Mouse (Mus musculus): ENCODE data around the gene Zfp385c.
"Not testable (repeated sequence)": the region's sequence is repeated elsewhere in the genome, so short reads cannot be mapped to it uniquely, and the experiment has no call there.

Gene Zfp385c

GRCm38 (mm10) chr11:100626701-100627195, 65.5 kb downstream of the Zfp385c start:
- peak; percentile 60 to 80 for DNase-seq (ENCODE audit: low spot score in 2 of 2)

GRCm38 (mm10) chr11:100625754-100626700, 66.2 kb downstream of the Zfp385c start:
- DNase-seq (ENCODE audit: low spot score in 2 of 2) = no peak

GRCm38 (mm10) chr11:100623867-100624266, 68.4 kb downstream of the Zfp385c start:
- DNase-seq (ENCODE audit: low spot score in 2 of 2) = peak in 1 of 2 experiments; percentile 51

GRCm38 (mm10) chr11:100622714-100623113, 69.5 kb downstream of the Zfp385c start:
- DNase-seq (ENCODE audit: low spot score in 2 of 2) = peak; percentile 97

- DNase-seq (ENCODE audit: low spot score in 2 of 2) = no peak
Measured at GRCm38 (mm10) chr11:100619982-100620381, 72.3 kb downstream of the Zfp385c start, which contains the start of gene Dnajc7. TSS of gene Dnajc7 (minus strand) at chr11:100620168.

- peak; percentile 98 to 99 for DNase-seq (ENCODE audit: low spot score in 2 of 2)
Measured at GRCm38 (mm10) chr11:100619485-100619975, 72.7 kb downstream of the Zfp385c start.

GRCm38 (mm10) chr11:100618761-100619484, 73.3 kb downstream of the Zfp385c start, which contains the start of gene Nkiras2:
TSS of gene Nkiras2 (plus strand) at chr11:100619244.
- DNase-seq (ENCODE audit: low spot score in 2 of 2) = peak; percentile 81 to 85

- no peak for DNase-seq (ENCODE audit: low spot score in 2 of 2)
Measured at GRCm38 (mm10) chr11:100617480-100617879, 74.8 kb downstream of the Zfp385c start.

- DNase-seq (ENCODE audit: low spot score in 2 of 2) = not testable (repeated sequence)
Measured at GRCm38 (mm10) chr11:100616836-100617235, 75.4 kb downstream of the Zfp385c start.

- no peak for DNase-seq (ENCODE audit: low spot score in 2 of 2)
Measured at GRCm38 (mm10) chr11:100616332-100616731, 75.9 kb downstream of the Zfp385c start.

GRCm38 (mm10) chr11:100613241-100613640, 79.0 kb downstream of the Zfp385c start:
- DNase-seq (ENCODE audit: low spot score in 2 of 2) = no peak

- DNase-seq (ENCODE audit: low spot score in 2 of 2) = no peak
Measured at GRCm38 (mm10) chr11:100611627-100612026, 80.6 kb downstream of the Zfp385c start.

- no peak for DNase-seq (ENCODE audit: low spot score in 2 of 2)
Measured at GRCm38 (mm10) chr11:100609997-100610680, 82.1 kb downstream of the Zfp385c start.

- no peak for DNase-seq (ENCODE audit: low spot score in 2 of 2)
Measured at GRCm38 (mm10) chr11:100609355-100609996, 82.8 kb downstream of the Zfp385c start.

GRCm38 (mm10) chr11:100608796-100609195, 83.5 kb downstream of the Zfp385c start:
- no peak for DNase-seq (ENCODE audit: low spot score in 2 of 2)

- DNase-seq (ENCODE audit: low spot score in 2 of 2) = no peak
Measured at GRCm38 (mm10) chr11:100607121-100607520, 85.1 kb downstream of the Zfp385c start.

GRCm38 (mm10) chr11:100605451-100605850, 86.8 kb downstream of the Zfp385c start:
- DNase-seq (ENCODE audit: low spot score in 2 of 2) = no peak

- no peak for DNase-seq (ENCODE audit: low spot score in 2 of 2)
Measured at GRCm38 (mm10) chr11:100604321-100605005, 87.8 kb downstream of the Zfp385c start.

- DNase-seq (ENCODE audit: low spot score in 2 of 2) = no peak
Measured at GRCm38 (mm10) chr11:100603813-100604212, 88.4 kb downstream of the Zfp385c start.

GRCm38 (mm10) chr11:100603155-100603554, 89.1 kb downstream of the Zfp385c start:
- DNase-seq (ENCODE audit: low spot score in 2 of 2) = no peak
